Mouse (Mus musculus) right cerebral cortex, adult 2 months (tissue): ENCODE measurements around the gene Mbnl1.

ENCODE experiments used
- DNase-seq, 2 experiments: peaks; one replicate each; pipeline ENCODE4 v3.0.0; 2021 to 2022; ENCODE audit warnings: low spot score in 2 of 2

Gene Mbnl1

GRCm38 (mm10) chr3:60517234-60517787 lies 44.7 kb downstream of the Mbnl1 start:
- DNase-seq, result no peak

GRCm38 (mm10) chr3:60519337-60519736 lies 46.7 kb downstream of the Mbnl1 start:
- DNase-seq, result no peak

- no peak for DNase-seq
Measured at GRCm38 (mm10) chr3:60524127-60524526, 51.5 kb downstream of the Mbnl1 start.

- DNase-seq, result no peak
Measured at GRCm38 (mm10) chr3:60531286-60531685, 58.7 kb downstream of the Mbnl1 start.

- DNase-seq, result no peak
Measured at GRCm38 (mm10) chr3:60531826-60532225, 59.2 kb downstream of the Mbnl1 start.

- no peak for DNase-seq
Measured at GRCm38 (mm10) chr3:60535224-60535623, 62.6 kb downstream of the Mbnl1 start.

GRCm38 (mm10) chr3:60537063-60537462 lies 64.4 kb downstream of the Mbnl1 start:
- no peak for DNase-seq

GRCm38 (mm10) chr3:60538214-60538971 lies 65.8 kb downstream of the Mbnl1 start:
- no peak for DNase-seq

- no peak for DNase-seq
Measured at GRCm38 (mm10) chr3:60541121-60541520, 68.5 kb downstream of the Mbnl1 start.

GRCm38 (mm10) chr3:60546196-60546595 lies 73.6 kb downstream of the Mbnl1 start:
- no peak for DNase-seq

GRCm38 (mm10) chr3:60546904-60547303 lies 74.3 kb downstream of the Mbnl1 start:
- DNase-seq, result no peak

- no peak for DNase-seq
Measured at GRCm38 (mm10) chr3:60550492-60550891, 77.9 kb downstream of the Mbnl1 start.

- DNase-seq, result no peak
Measured at GRCm38 (mm10) chr3:60551650-60552049, 79.0 kb downstream of the Mbnl1 start.

- no peak for DNase-seq
Measured at GRCm38 (mm10) chr3:60553011-60553410, 80.4 kb downstream of the Mbnl1 start.

GRCm38 (mm10) chr3:60556596-60556995 lies 84.0 kb downstream of the Mbnl1 start:
- no peak for DNase-seq

- no peak for DNase-seq
Measured at GRCm38 (mm10) chr3:60558252-60558862, 85.7 kb downstream of the Mbnl1 start.

- DNase-seq, result no peak
Measured at GRCm38 (mm10) chr3:60559762-60560161, 87.1 kb downstream of the Mbnl1 start.

GRCm38 (mm10) chr3:60563529-60564243 lies 91.1 kb downstream of the Mbnl1 start:
- DNase-seq, result peak; percentile 37 to 47

GRCm38 (mm10) chr3:60564244-60564643 lies 91.6 kb downstream of the Mbnl1 start:
- DNase-seq, result no peak

- no peak for DNase-seq
Measured at GRCm38 (mm10) chr3:60565204-60565603, 92.6 kb downstream of the Mbnl1 start.

- no peak for DNase-seq
Measured at GRCm38 (mm10) chr3:60565950-60566349, 93.3 kb downstream of the Mbnl1 start.

- DNase-seq, result no peak
Measured at GRCm38 (mm10) chr3:60568171-60568684, 95.6 kb downstream of the Mbnl1 start.
